Mouse (Mus musculus): ENCODE measurements at regions not wholly inside any gene's neighbourhood (a gene's known extent, or its start where the extent isn't known, plus 50 kb on each side); places are given as distances from the start of the nearest gene placed in this dataset.

DNA sequence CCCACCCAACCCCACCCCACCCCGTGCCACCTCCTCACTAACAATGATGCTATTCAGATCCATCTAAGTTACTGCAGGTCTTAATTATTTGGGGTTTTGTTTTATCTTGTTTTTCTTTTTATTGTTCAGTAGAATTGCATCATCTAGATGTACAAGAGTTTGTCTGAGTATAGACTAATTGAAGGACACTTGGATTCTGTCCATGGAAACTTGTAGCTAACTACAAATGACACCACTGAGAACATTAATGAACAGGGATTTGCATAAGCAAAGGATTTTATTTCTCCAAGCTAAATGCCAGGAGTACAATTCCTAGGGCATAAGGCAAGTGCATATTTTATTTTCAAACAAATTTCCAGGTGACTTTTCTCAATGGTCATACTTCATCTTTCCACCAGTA, 318.4 kb upstream of the Slc7a11 start:
- no peak for TF ChIP-seq CTCF (conservative IDR thresholded peaks at IDR 0.05; ENCODE audit: low read length)
- TF ChIP-seq NANOG (IDR thresholded peaks at IDR 0.05; ENCODE audit: borderline replicate concordance, low read length) = no peak
- TF ChIP-seq POU5F1 (IDR thresholded peaks at IDR 0.05; ENCODE audit: borderline replicate concordance, low read length) = no peak

All from E14TG2a.4 (cell line).